Mouse (Mus musculus) kidney, postnatal 14 days (tissue): ENCODE measurements around the gene Rnf31.

Source experiments
- DNase-seq: peaks from one replicate; pipeline ENCODE4 v3.0.0; 2022; ENCODE audit warnings: mixed read lengths

Rnf31 gene

GRCm38 (mm10) chr14:55591331-55591891, at the start of gene Rnf31:
Gene Rnf31 (plus strand): TSS chr14:55591708.
- peak; percentile 97 for DNase-seq

GRCm38 (mm10) chr14:55542268-55542667, 49.2 kb upstream of the Rnf31 start:
- DNase-seq: no peak

GRCm38 (mm10) chr14:55544334-55544733, 47.2 kb upstream of the Rnf31 start:
- no peak for DNase-seq

- DNase-seq: no peak
These were observed 41.3 kb upstream of the Rnf31 start for GRCm38 (mm10) chr14:55550191-55550590.

GRCm38 (mm10) chr14:55551347-55551746, 40.2 kb upstream of the Rnf31 start:
- no peak for DNase-seq

GRCm38 (mm10) chr14:55551794-55552193, 39.7 kb upstream of the Rnf31 start:
- no peak for DNase-seq

- no peak for DNase-seq
These were observed 36.9 kb upstream of the Rnf31 start for GRCm38 (mm10) chr14:55554635-55555034.

- no peak for DNase-seq
These were observed 35.7 kb upstream of the Rnf31 start for GRCm38 (mm10) chr14:55555788-55556187.

GRCm38 (mm10) chr14:55557003-55557402, 34.5 kb upstream of the Rnf31 start:
- DNase-seq: peak; percentile 89

- DNase-seq: peak; percentile 42
These were observed 33.9 kb upstream of the Rnf31 start for GRCm38 (mm10) chr14:55557587-55557986.

- DNase-seq: no peak
These were observed 32.6 kb upstream of the Rnf31 start for GRCm38 (mm10) chr14:55558740-55559448.

- peak; percentile 96 for DNase-seq
These were observed 31.7 kb upstream of the Rnf31 start, which contains the start of gene Dcaf11 for GRCm38 (mm10) chr14:55559799-55560201. Gene Dcaf11 (plus strand): TSS chr14:55560006.

- peak; percentile 99 for DNase-seq
These were observed 31.1 kb upstream of the Rnf31 start, which contains the start of gene A730061H03Rik for GRCm38 (mm10) chr14:55560202-55561073. Gene A730061H03Rik (minus strand): TSS chr14:55560406.

GRCm38 (mm10) chr14:55561860-55562259, 29.6 kb upstream of the Rnf31 start:
- DNase-seq: peak; percentile 28

GRCm38 (mm10) chr14:55563249-55563648, 28.3 kb upstream of the Rnf31 start:
- DNase-seq: no peak

GRCm38 (mm10) chr14:55565748-55566147, 25.8 kb upstream of the Rnf31 start:
- no peak for DNase-seq

GRCm38 (mm10) chr14:55567496-55567895, 24.0 kb upstream of the Rnf31 start:
- DNase-seq: peak; percentile 26

- no peak for DNase-seq
These were observed 20.9 kb upstream of the Rnf31 start for GRCm38 (mm10) chr14:55570588-55570987.

- DNase-seq: no peak
These were observed 19.7 kb upstream of the Rnf31 start for GRCm38 (mm10) chr14:55571760-55572159.

- no peak for DNase-seq
These were observed 16.2 kb upstream of the Rnf31 start, which contains the start of gene Fitm1 for GRCm38 (mm10) chr14:55575302-55575701. Gene Fitm1 (plus strand): TSS chr14:55575617.

- DNase-seq: peak; percentile 53
These were observed 15.8 kb upstream of the Rnf31 start for GRCm38 (mm10) chr14:55575711-55576110.

GRCm38 (mm10) chr14:55576376-55576775, 15.1 kb upstream of the Rnf31 start:
- peak; percentile 39 for DNase-seq
